Mouse (Mus musculus) stomach, embryonic 16.5 days (tissue): ENCODE data around the gene Dnajc6. TPM values are rescaled to one million over a fixed set of nuclear protein-coding genes. Genes with fewer than 3 reads are reported as not detected.
A peak's percentile ranks its signal among the peaks of the same experiment; 100 is the strongest.

Experiments
- ATAC-seq: fragments of 200-750 bp; cut with Nextera tagmentation; 2 replicates; pipeline ENCODE4 v1.8.0; 2017; ENCODE audit warnings: moderate number of reproducible peaks, moderate TSS enrichment; ENCODE audit not compliant: insufficient read depth, low FRiP score
- H3K27ac ChIP-seq: fragments of 300-500 bp; sonication (generic); 2 replicates; pipeline ENCODE4 v1.5.1; 2014; ENCODE audit warnings: low read length
- H3K27me3 ChIP-seq: fragments of 300-500 bp; sonication (generic); 2 replicates; pipeline ENCODE4 v1.6.1; 2014; ENCODE audit warnings: low read length, control low read depth, mixed read lengths; ENCODE audit not compliant: control insufficient read depth, insufficient read depth
- H3K36me3 ChIP-seq: fragments of 300-500 bp; sonication (generic); 2 replicates; pipeline ENCODE4 v1.6.1; 2014; ENCODE audit warnings: low read length; ENCODE audit not compliant: control insufficient read depth, insufficient read depth
- H3K4me1 ChIP-seq: fragments of 300-500 bp; sonication (generic); 2 replicates; pipeline ENCODE4 v1.6.1; 2014; ENCODE audit warnings: low read length, control low read depth, mixed read lengths; ENCODE audit not compliant: control insufficient read depth, insufficient read depth
- H3K4me2 ChIP-seq: fragments of 300-500 bp; sonication (generic); 2 replicates; pipeline ENCODE4 v1.6.1; 2014; ENCODE audit warnings: low read depth, low read length, mixed read lengths
- H3K4me3 ChIP-seq: fragments of 300-500 bp; sonication (generic); replicated peaks from 2 replicates; pipeline ENCODE4 v1.5.1; 2014; ENCODE audit warnings: mild to moderate bottlenecking, low read length
- H3K9ac ChIP-seq: fragments of 300-500 bp; sonication (generic); 2 replicates; pipeline ENCODE4 v1.6.1; 2014; ENCODE audit warnings: low read length
- H3K9me3 ChIP-seq: fragments of 300-500 bp; sonication (generic); replicated peaks from 2 replicates; pipeline ENCODE4 v1.6.1; 2016; ENCODE audit warnings: low read length, control low read depth; ENCODE audit not compliant: control insufficient read depth
- WGBS: fragments of 180-500 bp; shearing (Covaris S2); extraction: QIAGEN DNeasy Blood & Tissue Kit; methylation state at CpG from one replicate; pipeline ENCODE4 v1.1.7; 2014; 5-methylcytosine and 5-hydroxymethylcytosine counted together
- polyA plus RNA-seq: library from polyadenylated mRNA; unstranded; fragments of >200 nt; fragmentation: Nextera tagmentation; extraction: Ambion mirVana; gene quantifications from 2 replicates; pipeline ENCODE4 v1.2.1, GENCODE M21; 2015

Gene Dnajc6
- polyA plus RNA-seq, 1 experiment from 2014 or later = 1.5 TPM

DNA sequence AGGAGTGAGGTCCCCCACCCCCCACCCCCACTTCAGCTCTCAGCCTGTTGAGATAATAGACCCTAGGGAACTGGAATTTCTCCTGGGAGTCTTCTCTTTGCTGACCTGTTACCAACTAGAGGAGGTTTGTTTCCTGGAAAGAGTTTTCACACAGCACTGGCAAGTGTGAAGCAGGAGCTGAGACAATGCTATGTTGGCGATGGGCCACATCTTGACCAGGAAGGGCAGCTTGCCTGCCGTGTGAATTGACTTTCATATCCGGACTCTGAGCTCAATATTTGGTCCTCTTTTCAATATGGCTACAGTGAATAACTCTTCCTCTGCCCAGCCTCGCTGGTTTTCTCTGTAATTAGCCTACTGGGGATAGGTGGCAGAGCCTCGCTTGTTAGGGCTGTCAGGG, 172.7 kb downstream of the Dnajc6 start:
- Histone ChIP-seq H3K4me1 (no peaks in the 10 kb centered on the region), H3K4me2 (no peak overlapping the region), H3K9me3 (no peaks in the 10 kb centered on the region), H3K27ac (no peak overlapping the region), H3K4me3 (no peak overlapping the region), H3K9ac (no peak overlapping the region), H3K27me3 (no peaks in the 10 kb centered on the region), H3K36me3 (no peaks in the 10 kb centered on the region)
- WGBS = 70% methylated on average over 5 of the region's 5 CpGs
- no peak for ATAC-seq

DNA sequence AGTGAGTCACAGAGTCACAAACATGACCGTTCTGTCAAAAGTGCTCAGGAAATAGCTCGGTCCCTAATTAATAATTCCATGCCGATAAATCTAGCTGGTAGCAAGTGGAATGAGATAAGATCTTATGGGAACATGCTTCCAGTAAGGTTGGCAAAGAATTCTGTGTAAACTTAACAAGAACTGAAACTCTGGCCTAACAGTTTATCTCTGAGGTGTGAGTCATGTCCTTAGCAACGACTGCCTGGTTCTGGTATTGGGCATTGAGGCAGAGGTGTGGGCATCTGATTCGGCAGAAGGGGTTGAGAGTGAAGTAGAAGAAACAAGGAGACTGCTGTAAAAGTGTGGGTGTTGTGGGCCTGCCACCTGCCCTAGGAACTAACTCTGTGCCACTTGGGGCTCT, 173.4 kb downstream of the Dnajc6 start:
- Histone ChIP-seq H3K9ac (no peak overlapping the region), H3K4me2 (no peak overlapping the region), H3K4me1 (no peaks in the 10 kb centered on the region), H3K27ac (no peak overlapping the region), H3K36me3 (no peaks in the 10 kb centered on the region), H3K27me3 (no peaks in the 10 kb centered on the region), H3K4me3 (no peak overlapping the region), H3K9me3 (no peaks in the 10 kb centered on the region)
- ATAC-seq = no peak
- 63% methylated on average over 5 of the region's 5 CpGs for whole genome bisulfite sequencing

DNA sequence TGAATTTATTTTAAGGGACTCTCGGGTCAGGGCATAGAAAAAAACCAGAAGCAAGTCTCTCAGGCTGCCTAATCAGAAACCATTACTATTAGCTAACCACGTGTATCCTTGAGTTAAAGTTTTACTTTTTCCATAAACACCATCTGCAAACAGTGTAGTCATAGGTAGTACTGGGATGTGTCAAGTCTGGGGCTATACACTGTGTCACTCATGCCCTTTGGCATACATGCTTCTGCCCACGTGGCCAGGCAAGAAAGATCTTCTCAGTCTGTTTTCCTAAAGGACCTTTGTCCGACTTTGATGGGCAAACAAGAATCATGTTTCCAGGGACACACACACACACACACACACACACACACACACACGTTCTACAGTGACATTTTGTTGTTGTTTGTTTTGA, 178.3 kb downstream of the Dnajc6 start:
- Histone ChIP-seq H3K4me2 (no peak overlapping the region), H3K9ac (no peak overlapping the region), H3K27ac (no peak overlapping the region), H3K27me3 (no peaks in the 10 kb centered on the region), H3K4me3 (no peak overlapping the region), H3K9me3 (no peaks in the 10 kb centered on the region), H3K36me3 (no peaks in the 10 kb centered on the region), H3K4me1 (no peaks in the 10 kb centered on the region)
- ATAC-seq = no peak
- WGBS = 64% methylated on average over 5 of the region's 5 CpGs

DNA sequence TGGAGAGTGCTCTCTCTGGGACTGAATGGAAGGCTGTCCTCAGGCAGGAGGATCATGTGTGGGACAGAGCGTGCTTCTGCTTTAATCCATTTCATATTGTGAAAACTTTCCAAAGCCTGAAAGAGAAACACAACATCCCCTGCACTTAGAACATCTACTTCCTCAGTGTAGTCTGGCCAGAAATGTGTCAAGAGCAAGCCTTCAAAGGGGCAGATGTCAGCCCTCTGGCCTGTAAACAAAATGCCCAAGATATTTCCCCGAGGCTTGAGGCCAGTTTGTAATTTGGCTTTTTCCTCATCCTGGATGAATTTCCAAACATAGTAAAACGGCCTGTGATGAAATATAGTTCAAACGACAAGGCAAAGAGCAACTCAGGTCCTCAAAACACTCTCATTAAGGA, 179.3 kb downstream of the Dnajc6 start:
- WGBS = 47% methylated on average over 4 of the region's 4 CpGs
- H3K36me3 ChIP-seq = no peaks in the 10 kb centered on the region
- H3K27me3 ChIP-seq = no peaks in the 10 kb centered on the region
- H3K9ac ChIP-seq = no peak overlapping the region
- H3K4me3 ChIP-seq = no peak overlapping the region
- no peaks in the 10 kb centered on the region for H3K4me1 ChIP-seq
- H3K4me2 ChIP-seq = no peak overlapping the region
- no peak overlapping the region for H3K27ac ChIP-seq
- no peaks in the 10 kb centered on the region for H3K9me3 ChIP-seq
- ATAC-seq = no peak

DNA sequence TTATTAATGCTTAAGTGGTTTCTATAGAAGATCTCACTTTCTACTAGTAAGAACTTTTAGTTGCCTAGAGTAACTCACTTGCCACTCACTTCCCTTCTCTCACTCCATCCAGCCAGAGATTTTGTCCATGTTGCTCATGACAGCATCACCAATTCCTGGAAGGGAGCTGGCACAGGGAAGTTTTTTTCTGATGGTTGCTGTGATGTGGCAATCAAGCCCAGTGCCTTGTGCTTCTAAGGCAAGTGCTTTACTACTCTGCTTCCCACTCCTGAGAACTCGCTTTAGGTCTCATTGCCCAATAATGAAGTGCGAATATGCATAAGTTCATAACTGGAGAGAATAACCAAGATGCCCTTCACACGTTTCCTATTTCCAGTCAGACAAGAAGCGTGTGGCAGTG, 186.2 kb downstream of the Dnajc6 start:
- no peak overlapping the region for H3K27ac ChIP-seq
- no peak overlapping the region for H3K4me2 ChIP-seq
- H3K9ac ChIP-seq = no peak overlapping the region
- no peak for ATAC-seq
- H3K9me3 ChIP-seq = no peaks in the 10 kb centered on the region
- H3K27me3 ChIP-seq = no peaks in the 10 kb centered on the region
- H3K36me3 ChIP-seq = no peaks in the 10 kb centered on the region
- H3K4me3 ChIP-seq = no peak overlapping the region
- H3K4me1 ChIP-seq = no peaks in the 10 kb centered on the region
- WGBS = 88% methylated on average over 4 of the region's 4 CpGs

GRCm38 (mm10) chr4:101683086-101683485, 186.6 kb downstream of the Dnajc6 start:
- 73% methylated on average over 3 of the region's 3 CpGs for WGBS
- no peak for ATAC-seq
- Histone ChIP-seq H3K9me3 (no peaks in the 10 kb centered on the region), H3K36me3 (no peaks in the 10 kb centered on the region), H3K4me3 (no peak overlapping the region), H3K27me3 (no peaks in the 10 kb centered on the region), H3K27ac (no peak overlapping the region), H3K9ac (no peak overlapping the region), H3K4me1 (no peaks in the 10 kb centered on the region), H3K4me2 (no peak overlapping the region)

- H3K27ac ChIP-seq = no peak overlapping the region
- H3K27me3 ChIP-seq = no peaks in the 10 kb centered on the region
- 81% methylated on average over 3 of the region's 3 CpGs for WGBS
- H3K4me3 ChIP-seq = no peak overlapping the region
- no peak overlapping the region for H3K9ac ChIP-seq
- H3K4me2 ChIP-seq = no peak overlapping the region
- no peaks in the 10 kb centered on the region for H3K36me3 ChIP-seq
- no peaks in the 10 kb centered on the region for H3K4me1 ChIP-seq
- no peak for ATAC-seq
- H3K9me3 ChIP-seq = no peaks in the 10 kb centered on the region
Observed at GRCm38 (mm10) chr4:101684821-101685220, 188.4 kb downstream of the Dnajc6 start.

DNA sequence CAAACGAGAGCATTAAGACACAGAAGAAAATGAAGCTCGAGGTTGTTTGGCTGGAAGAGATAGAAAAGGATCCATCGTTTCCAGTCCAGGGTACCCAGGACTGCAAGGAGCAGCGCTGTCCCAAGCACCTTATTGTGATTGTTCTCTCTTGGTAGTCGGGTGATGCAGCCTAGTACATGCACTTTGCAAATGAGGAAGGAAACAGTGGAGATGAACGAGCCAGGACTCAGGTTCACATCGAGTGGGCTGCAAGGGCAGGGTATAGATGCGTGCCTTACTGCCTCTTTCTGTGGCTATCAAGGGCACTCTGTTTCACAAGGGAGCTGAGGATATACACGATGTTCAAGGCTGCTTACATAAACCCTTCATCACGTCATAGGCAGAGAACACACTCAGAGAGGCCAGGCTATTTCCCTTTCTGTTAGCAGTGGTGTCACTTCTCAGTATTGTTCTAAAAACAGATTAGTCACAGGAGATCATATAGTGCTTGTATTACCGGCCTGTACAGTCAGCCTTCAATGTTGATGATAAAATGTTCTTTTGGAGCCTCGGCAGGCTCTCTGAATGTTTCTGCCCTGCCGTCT, 189.9 kb downstream of the Dnajc6 start:
- Histone ChIP-seq H3K4me3 (no peak overlapping the region), H3K27me3 (no peaks in the 10 kb centered on the region), H3K27ac (no peak overlapping the region), H3K4me2 (no peak overlapping the region), H3K36me3 (no peaks in the 10 kb centered on the region), H3K4me1 (no peaks in the 10 kb centered on the region), H3K9ac (no peak overlapping the region), H3K9me3 (no peaks in the 10 kb centered on the region)
- 70% methylated on average over 13 of the region's 13 CpGs for WGBS
- ATAC-seq = no peak

- ATAC-seq = no peak
- 83% methylated on average over 4 of the region's 4 CpGs for WGBS
- H3K27me3 ChIP-seq = no peaks in the 10 kb centered on the region
Observed at GRCm38 (mm10) chr4:101689241-101689640, 192.8 kb downstream of the Dnajc6 start.

DNA sequence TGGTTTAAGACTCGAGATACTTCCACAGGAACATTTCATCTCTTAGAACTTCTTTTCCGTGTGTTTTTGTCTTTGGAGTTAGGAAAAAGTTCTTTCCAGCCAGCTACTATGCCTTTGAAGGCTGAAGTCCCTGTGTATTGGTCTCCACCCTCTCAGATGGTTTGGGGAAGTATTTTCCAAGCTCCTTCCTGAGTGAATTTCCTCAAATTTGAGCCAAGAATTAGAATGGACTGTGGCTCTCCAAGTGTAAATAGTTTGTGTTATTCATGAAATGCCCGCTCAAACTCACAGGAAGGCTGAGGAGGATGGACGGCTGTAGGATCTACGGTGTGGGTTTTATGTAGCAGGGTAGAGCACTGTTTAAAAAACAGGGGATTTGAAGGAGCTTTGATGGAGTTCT, 193.2 kb downstream of the Dnajc6 start:
- no peak for ATAC-seq
- H3K36me3 ChIP-seq = no peaks in the 10 kb centered on the region
- H3K9me3 ChIP-seq = no peaks in the 10 kb centered on the region
- H3K4me1 ChIP-seq = no peaks in the 10 kb centered on the region
- H3K27me3 ChIP-seq = no peaks in the 10 kb centered on the region
- no peak overlapping the region for H3K9ac ChIP-seq
- no peak overlapping the region for H3K4me2 ChIP-seq
- peak overlapping the region; percentile 29; the same call in 1 of the 2 replicates for H3K27ac ChIP-seq
- no peak overlapping the region for H3K4me3 ChIP-seq
- 61% methylated on average over 5 of the region's 5 CpGs for WGBS

More at GRCm38 (mm10) chr4:101689241-101689640, 192.8 kb downstream of the Dnajc6 start:
- Histone ChIP-seq H3K36me3 (no peaks in the 10 kb centered on the region), H3K9ac (no peak overlapping the region), H3K9me3 (no peaks in the 10 kb centered on the region), H3K27ac (0 out of 2 replicates have a peak overlapping the region, but pooled peaks have one; percentile 29), H3K4me1 (no peaks in the 10 kb centered on the region), H3K4me2 (no peak overlapping the region), H3K4me3 (no peak overlapping the region)
